Mouse (Mus musculus) erythroblast, embryonic 14.5 days (primary cell): ENCODE results near the gene Krt18.

ENCODE experiments used
- GATA1 ChIP-seq: IDR thresholded peaks from 2 replicates; pipeline ENCODE4 v1.6.1; 2012; ENCODE audit warnings: low read length, inconsistent platforms, mixed read lengths
- TAL1 ChIP-seq: IDR thresholded peaks from 3 replicates; pipeline ENCODE4 v1.6.1; 2012; ENCODE audit warnings: low read length, inconsistent platforms, mixed read lengths

DNA sequence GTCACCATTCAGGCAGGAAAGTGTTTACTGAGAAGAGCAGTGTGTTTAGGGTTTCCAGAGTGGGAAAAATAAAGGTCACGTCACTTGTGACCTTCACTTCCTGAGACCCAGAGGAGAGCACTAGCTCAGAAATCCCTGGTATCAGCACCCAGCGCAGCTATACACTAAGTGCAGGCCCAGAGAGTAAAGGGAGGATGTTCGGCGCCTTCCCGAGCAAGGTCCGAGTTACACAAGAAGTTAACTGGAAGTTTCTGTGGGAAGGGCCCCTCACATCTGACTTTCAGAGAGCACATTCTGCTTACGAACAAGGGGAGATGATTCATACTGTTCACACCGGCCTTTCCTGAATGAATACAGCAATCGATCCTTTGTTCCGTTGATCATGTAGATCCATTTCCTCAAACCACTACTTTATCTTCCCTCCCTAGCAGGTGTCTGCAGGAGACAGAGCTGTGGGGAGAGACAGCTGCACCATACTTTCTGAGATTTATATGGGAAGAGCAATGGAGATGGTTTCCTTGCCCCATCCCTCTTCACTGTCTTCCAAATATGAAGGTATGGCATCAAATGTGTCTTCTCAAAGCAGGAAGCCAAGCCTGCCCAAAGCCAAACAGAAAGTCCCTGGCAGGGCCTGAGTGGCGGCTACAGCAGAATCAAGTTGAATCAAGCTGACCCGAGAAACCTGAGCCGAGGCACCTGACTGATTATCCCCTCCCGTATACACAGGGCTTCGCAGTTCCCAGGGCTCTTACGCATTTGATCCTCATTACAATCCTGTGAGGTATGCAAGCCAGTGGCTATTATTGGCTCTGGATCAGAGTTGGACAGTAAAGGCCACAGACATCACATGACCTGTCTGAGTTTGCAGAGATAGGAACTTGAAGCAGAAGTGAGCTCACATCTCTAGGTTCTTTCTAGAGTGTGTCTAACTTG, 6.4 kb downstream of the Krt18 start:
- no peak for TF ChIP-seq TAL1
- no peak for TF ChIP-seq GATA1
